Mouse (Mus musculus) CH12.LX (cell line): Measurements from ENCODE around the gene Btbd3.

Source experiments
- E2F4 ChIP-seq: IDR thresholded peaks from 2 replicates; pipeline ENCODE4 v1.6.1; 2011; ENCODE audit warnings: low read depth, low read length, improper control_type of control experiment; ENCODE audit not compliant: insufficient replicate concordance
- JUND ChIP-seq: conservative IDR thresholded peaks from 2 replicates; pipeline ENCODE4 v1.6.1; 2011; ENCODE audit warnings: low read depth, low read length, improper control_type of control experiment
- MAX ChIP-seq: IDR thresholded peaks from 2 replicates; pipeline ENCODE4 v1.6.1; 2011; ENCODE audit warnings: low read length, improper control_type of control experiment
- POLR2A ChIP-seq: IDR thresholded peaks from 2 replicates; pipeline ENCODE4 v1.6.1; 2011; ENCODE audit warnings: low read depth, mild to moderate bottlenecking, improper control_type of control experiment, low read length

DNA sequence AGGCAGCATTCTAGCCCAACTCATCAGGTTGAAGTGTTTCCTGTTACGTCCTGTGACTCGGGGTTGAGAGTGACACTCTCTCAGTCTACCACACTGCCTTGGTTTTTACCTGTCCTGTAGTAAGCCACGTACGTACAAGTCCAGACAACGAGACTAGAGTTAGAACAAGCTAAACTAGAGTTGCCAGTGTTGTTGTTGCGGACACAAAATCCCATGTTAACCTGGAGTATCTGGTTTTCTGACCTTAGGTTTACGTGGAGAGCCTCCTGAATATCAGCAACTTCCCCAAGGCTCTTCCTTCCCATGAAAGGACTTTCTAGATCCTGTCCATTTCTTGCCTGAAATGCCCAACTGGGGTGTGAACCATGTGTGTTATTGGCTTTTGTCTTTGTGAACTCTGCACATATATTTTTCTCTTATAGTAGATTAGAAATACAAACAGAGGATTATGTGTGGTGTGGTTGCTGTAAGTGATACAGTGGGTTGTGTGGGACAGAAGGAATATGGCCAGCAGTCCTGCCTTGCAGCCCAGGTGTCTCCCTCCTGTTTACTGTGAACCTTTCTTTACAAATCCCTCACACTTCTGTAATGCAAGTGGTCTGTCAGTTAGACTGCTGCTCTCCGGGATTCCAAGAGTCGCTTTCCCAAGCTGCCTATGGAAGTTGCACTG lies 17.2 kb downstream of the Btbd3 start:
- TF ChIP-seq MAX: no peak
- no peak for TF ChIP-seq POLR2A
- no peak for TF ChIP-seq JUND
- TF ChIP-seq E2F4: no peak
